Mouse (Mus musculus) lung, embryonic 16.5 days (tissue): ENCODE data around the gene B4galt1. TPM values are rescaled to one million over a fixed set of nuclear protein-coding genes. Genes with fewer than 3 reads are reported as not detected.
A peak's percentile ranks its signal among the peaks of the same experiment; 100 is the strongest.

ENCODE experiments used
- ATAC-seq: fragments of 200-750 bp; cut with Nextera tagmentation; 2 replicates; pipeline ENCODE4 v1.8.0; 2017; ENCODE audit warnings: low read depth, mild to moderate bottlenecking, moderate library complexity
- H3K27ac ChIP-seq: fragments of 300-500 bp; sonication (generic); 2 replicates; pipeline ENCODE4 v1.5.1; 2014; ENCODE audit warnings: mild to moderate bottlenecking, control low read depth, low read length
- H3K27me3 ChIP-seq: fragments of 300-500 bp; sonication (generic); 2 replicates; pipeline ENCODE4 v1.6.1; 2014; ENCODE audit warnings: low read depth, low read length, mixed read lengths; ENCODE audit not compliant: control insufficient read depth, insufficient read depth
- H3K36me3 ChIP-seq: fragments of 300-500 bp; sonication (generic); 2 replicates; pipeline ENCODE4 v1.6.1; 2014; ENCODE audit warnings: low read length; ENCODE audit not compliant: control insufficient read depth, insufficient read depth
- H3K4me1 ChIP-seq: fragments of 300-500 bp; sonication (generic); replicated peaks from 2 replicates; pipeline ENCODE4 v1.6.1; 2014; ENCODE audit warnings: low read length, mixed read lengths; ENCODE audit not compliant: control insufficient read depth, insufficient read depth
- H3K4me2 ChIP-seq: fragments of 300-500 bp; sonication (generic); 2 replicates; pipeline ENCODE4 v1.6.1; 2014; ENCODE audit warnings: low read depth, low read length, control low read depth
- H3K4me3 ChIP-seq: fragments of 300-500 bp; sonication (generic); 2 replicates; pipeline ENCODE4 v1.5.1; 2014; ENCODE audit warnings: mild to moderate bottlenecking, low read length, control low read depth
- H3K9ac ChIP-seq: fragments of 300-500 bp; sonication (generic); 2 replicates; pipeline ENCODE4 v1.6.1; 2014; ENCODE audit warnings: low read length, control low read depth
- H3K9me3 ChIP-seq: fragments of 300-500 bp; sonication (generic); 2 replicates; pipeline ENCODE4 v1.6.1; 2016; ENCODE audit warnings: low read length; ENCODE audit not compliant: control insufficient read depth
- WGBS: fragments of 180-500 bp; shearing (Covaris S2); extraction: QIAGEN DNeasy Blood & Tissue Kit; methylation state at CpG from one replicate; pipeline ENCODE4 v1.1.7; 2014; 5-methylcytosine and 5-hydroxymethylcytosine counted together
- polyA plus RNA-seq: library from polyadenylated mRNA; unstranded; fragments of >200 nt; fragmentation: Nextera tagmentation; extraction: Ambion mirVana; gene quantifications from 2 replicates; pipeline ENCODE4 v1.2.1, GENCODE M21; 2015

B4galt1 gene
- 75.4 and 79.0 TPM in 2 replicates for polyA plus RNA-seq

GRCm38 (mm10) chr4:40853565-40854386 lies at the start of gene B4galt1:
B4galt1 (minus strand) TSS chr4:40854005.
- H3K4me2 ChIP-seq: peak within 1 kb of the TSS; percentile 81
- WGBS: under 1% methylated on average over 60 of the region's 83 CpGs
- no peaks in the 10 kb centered on the region for H3K27me3 ChIP-seq
- peak; percentile 94 for ATAC-seq
- H3K4me1 ChIP-seq: peaks cover 41% of the 10 kb centered on the region
- H3K4me3 ChIP-seq: peak within 1 kb of the TSS; percentile 87
- H3K27ac ChIP-seq: peak within 1 kb of the TSS; percentile 97
- peak within 1 kb of the TSS; percentile 96 for H3K9ac ChIP-seq
- no peaks in the 10 kb centered on the region for H3K36me3 ChIP-seq
- H3K9me3 ChIP-seq: no peaks in the 10 kb centered on the region

DNA sequence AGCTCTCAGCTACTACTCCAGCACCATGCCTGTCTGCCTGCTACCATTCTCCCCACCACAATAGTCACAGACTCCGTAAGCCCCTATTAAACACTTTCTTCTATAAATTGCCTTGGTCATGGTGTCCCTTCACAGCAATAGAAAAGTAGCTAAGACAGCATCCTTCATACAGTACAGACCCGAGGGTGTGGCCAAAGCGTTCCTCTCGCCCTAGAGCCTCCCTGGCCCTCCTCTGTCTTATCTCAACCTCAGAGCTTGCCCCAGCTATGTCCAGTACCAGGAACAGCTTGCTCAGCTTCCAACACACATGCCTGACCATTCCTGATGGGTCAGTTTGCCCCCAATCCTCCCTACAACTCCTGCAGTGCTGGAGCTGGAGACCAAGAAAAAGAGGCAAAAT lies 46.8 kb upstream of the B4galt1 start:
- no peaks in the 10 kb centered on the region for H3K4me1 ChIP-seq
- H3K27ac ChIP-seq: no peak overlapping the region
- H3K36me3 ChIP-seq: no peaks in the 10 kb centered on the region
- ATAC-seq: no peak
- no peak overlapping the region for H3K4me3 ChIP-seq
- WGBS: 79% methylated on average over 4 of the region's 4 CpGs
- H3K4me2 ChIP-seq: no peak overlapping the region
- H3K9me3 ChIP-seq: no peaks in the 10 kb centered on the region
- H3K27me3 ChIP-seq: no peaks in the 10 kb centered on the region
- H3K9ac ChIP-seq: no peak overlapping the region

DNA sequence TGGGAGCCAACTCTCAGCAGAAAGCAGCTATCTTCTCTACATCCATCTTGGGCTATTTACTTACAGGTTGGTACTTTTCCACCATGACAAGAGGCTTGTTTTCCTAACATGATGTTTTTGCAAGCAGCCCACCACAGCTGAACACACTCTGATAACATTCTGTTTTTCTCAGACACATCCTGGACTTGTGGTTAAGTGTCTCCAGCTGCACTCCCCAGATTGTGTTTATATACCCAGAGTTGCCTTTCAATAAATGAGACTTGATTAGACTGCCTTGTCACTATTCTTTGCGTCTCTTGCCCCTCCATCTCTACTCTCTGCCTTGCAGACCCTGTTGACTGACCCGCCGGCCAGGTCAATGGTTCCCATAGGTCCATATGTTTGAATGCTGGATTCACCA lies 46.3 kb upstream of the B4galt1 start:
- no peak overlapping the region for H3K4me2 ChIP-seq
- WGBS: 80% methylated on average over 3 of the region's 3 CpGs
- no peak overlapping the region for H3K4me3 ChIP-seq

GRCm38 (mm10) chr4:40899264-40899663 lies 45.5 kb upstream of the B4galt1 start:
- no peak for ATAC-seq
- Histone ChIP-seq H3K4me2 (no peak overlapping the region), H3K9ac (no peak overlapping the region), H3K27ac (no peak overlapping the region), H3K27me3 (no peaks in the 10 kb centered on the region), H3K4me3 (no peak overlapping the region), H3K9me3 (no peaks in the 10 kb centered on the region), H3K36me3 (no peaks in the 10 kb centered on the region), H3K4me1 (no peaks in the 10 kb centered on the region)
- WGBS: 60% methylated on average over 2 of the region's 2 CpGs

More for the DNA sequence above, 46.3 kb upstream of the B4galt1 start:
- Histone ChIP-seq H3K27ac (no peak overlapping the region), H3K9me3 (no peaks in the 10 kb centered on the region), H3K27me3 (no peaks in the 10 kb centered on the region), H3K36me3 (no peaks in the 10 kb centered on the region), H3K4me1 (no peaks in the 10 kb centered on the region), H3K9ac (no peak overlapping the region)
- ATAC-seq: no peak

DNA sequence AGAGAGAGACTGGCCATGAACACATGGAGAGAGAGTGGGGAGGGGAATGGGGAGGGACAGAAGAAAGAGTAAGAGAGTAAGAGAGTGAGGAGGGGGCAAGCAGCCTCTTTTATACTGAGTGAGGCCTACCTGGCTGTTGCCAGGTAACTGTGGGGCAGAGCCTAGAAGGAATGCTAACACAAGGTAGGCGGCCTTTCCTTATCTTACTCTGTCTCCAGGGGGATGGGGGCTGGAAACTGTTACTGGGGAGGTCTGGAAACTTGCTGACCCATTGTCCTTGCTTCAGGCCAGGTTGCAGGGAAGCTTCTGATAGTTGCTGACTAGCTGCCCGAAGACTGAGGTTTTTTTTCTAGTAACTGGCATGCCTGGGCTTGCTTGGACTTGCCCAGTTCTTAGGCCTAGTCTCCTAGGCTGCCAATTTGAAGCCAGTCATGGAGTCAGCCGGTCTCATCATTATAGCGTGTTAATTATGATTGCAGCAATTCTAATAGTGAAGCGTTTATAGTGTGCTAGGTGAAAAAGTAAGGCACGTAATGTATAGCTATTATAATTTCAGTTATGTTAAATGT lies 44.8 kb upstream of the B4galt1 start:
- Histone ChIP-seq H3K4me2 (no peak overlapping the region), H3K9ac (no peak overlapping the region), H3K4me1 (no peaks in the 10 kb centered on the region), H3K4me3 (no peak overlapping the region), H3K27ac (peak overlapping the region; percentile 48; the same call in 1 of the 2 replicates), H3K9me3 (no peaks in the 10 kb centered on the region), H3K36me3 (no peaks in the 10 kb centered on the region), H3K27me3 (no peaks in the 10 kb centered on the region)
- ATAC-seq: peak; percentile 74; the same call in 1 of the 2 replicates
- 70% methylated on average over 6 of the region's 6 CpGs for WGBS

DNA sequence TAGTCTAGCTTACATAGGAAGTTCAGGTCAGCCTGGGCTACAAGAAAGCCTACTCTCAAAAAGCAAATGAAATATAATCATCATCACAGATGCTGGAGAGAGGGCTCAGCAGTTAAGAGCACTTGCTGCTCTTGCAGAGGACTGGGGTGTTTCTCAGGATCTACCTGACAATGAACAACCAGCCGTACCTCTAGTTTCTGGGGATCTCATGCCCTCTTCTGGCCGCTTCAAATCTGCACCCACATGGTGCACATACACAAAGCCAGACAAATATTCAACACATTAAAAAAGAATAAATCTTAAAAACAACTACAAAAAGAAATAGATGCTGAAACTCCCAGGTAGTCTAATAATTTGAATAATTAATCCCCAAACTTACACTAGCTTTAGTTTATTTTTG lies 41.8 kb upstream of the B4galt1 start:
- Histone ChIP-seq H3K9me3 (no peaks in the 10 kb centered on the region), H3K4me2 (no peak overlapping the region), H3K27me3 (no peaks in the 10 kb centered on the region), H3K4me1 (no peaks in the 10 kb centered on the region), H3K4me3 (no peak overlapping the region), H3K36me3 (no peaks in the 10 kb centered on the region), H3K9ac (no peak overlapping the region), H3K27ac (no peak overlapping the region)
- no peak for ATAC-seq
- 88% methylated on average over 2 of the region's 2 CpGs for WGBS

DNA sequence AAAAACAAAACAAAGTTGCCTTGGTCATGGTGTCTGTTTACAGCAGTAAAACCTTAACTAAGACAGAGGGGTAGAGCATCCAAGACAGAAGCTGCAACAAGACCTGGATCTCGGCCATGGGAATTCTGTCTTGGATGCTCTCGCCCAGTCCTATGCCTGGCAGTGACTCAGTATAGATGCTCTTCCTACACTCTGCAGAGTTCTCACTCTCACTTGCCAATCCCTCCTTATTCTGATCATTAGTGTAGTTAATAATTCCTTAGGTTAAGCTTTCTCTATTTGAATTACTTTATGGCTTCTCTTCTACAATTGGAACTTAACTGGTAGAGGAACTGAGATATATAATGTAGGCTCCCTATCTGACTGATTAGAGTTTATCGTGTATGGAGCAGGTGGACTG lies 41.3 kb upstream of the B4galt1 start:
- ATAC-seq: no peak
- WGBS: 86% methylated on average over 3 of the region's 3 CpGs
- H3K36me3 ChIP-seq: no peaks in the 10 kb centered on the region
- no peak overlapping the region for H3K9ac ChIP-seq
- no peak overlapping the region for H3K4me2 ChIP-seq
- H3K4me1 ChIP-seq: no peaks in the 10 kb centered on the region
- no peaks in the 10 kb centered on the region for H3K9me3 ChIP-seq
- H3K4me3 ChIP-seq: no peak overlapping the region
- H3K27ac ChIP-seq: no peak overlapping the region
- H3K27me3 ChIP-seq: no peaks in the 10 kb centered on the region

DNA sequence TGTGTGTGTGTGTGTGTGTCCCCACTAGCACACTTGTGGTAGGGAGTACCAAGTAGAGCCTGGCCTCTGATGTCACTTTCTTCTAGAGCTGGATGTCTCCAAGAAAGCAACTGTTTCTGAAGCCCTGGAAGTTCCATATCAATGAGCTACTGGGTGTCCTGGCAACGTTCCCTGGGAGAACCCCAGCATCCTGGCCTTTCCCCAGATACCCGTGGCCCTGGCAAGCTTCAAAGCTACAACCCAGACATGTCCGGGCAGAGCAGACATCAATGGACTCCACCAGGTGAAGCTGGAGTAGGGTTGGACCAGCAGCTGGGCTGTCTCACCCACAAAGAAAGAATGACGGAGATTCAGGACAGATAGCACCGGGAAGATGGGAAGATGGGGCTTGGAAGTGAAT lies 37.4 kb upstream of the B4galt1 start:
- no peak overlapping the region for H3K27ac ChIP-seq
- 67% methylated on average over 5 of the region's 5 CpGs for WGBS

DNA sequence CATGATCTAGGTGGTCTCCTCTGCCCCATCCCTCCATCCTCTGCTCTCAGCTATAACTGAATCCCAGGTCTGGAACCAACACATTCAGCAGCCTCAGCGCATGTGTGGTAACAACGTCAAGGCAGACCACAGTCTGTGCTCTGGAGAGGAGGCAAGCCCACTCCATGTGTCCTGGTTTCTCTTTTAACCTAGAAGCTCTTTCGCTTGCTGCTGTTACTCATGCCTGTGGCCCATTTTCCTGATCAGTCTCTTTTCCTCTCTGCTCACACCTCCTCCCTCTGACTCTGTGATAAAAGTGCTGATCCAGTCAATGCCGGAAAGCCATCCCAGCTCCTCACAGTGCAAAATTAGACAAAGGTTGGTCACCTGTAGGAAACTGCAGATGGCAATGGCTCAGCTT lies 36.2 kb upstream of the B4galt1 start:
- Histone ChIP-seq H3K4me3 (no peak overlapping the region), H3K36me3 (no peaks in the 10 kb centered on the region), H3K27me3 (no peaks in the 10 kb centered on the region), H3K9ac (no peak overlapping the region), H3K4me2 (no peak overlapping the region), H3K9me3 (no peaks in the 10 kb centered on the region), H3K4me1 (no peaks in the 10 kb centered on the region; the same call in 1 of the 2 replicates), H3K27ac (no peak overlapping the region)
- no peak for ATAC-seq
- WGBS: 81% methylated on average over 4 of the region's 4 CpGs

More for the DNA sequence above, 37.4 kb upstream of the B4galt1 start:
- H3K4me1 ChIP-seq: no peaks in the 10 kb centered on the region
- H3K27me3 ChIP-seq: no peaks in the 10 kb centered on the region
- H3K9ac ChIP-seq: no peak overlapping the region
- H3K9me3 ChIP-seq: no peaks in the 10 kb centered on the region
- no peak overlapping the region for H3K4me3 ChIP-seq
- no peaks in the 10 kb centered on the region for H3K36me3 ChIP-seq
- H3K4me2 ChIP-seq: no peak overlapping the region
- no peak for ATAC-seq
